Mouse (Mus musculus): ENCODE measurements around the gene Sgms1. TPM values are rescaled to one million over a fixed set of nuclear protein-coding genes. Genes with fewer than 3 reads are reported as not detected.
"Not testable (repeated sequence)": the region's sequence is repeated elsewhere in the genome, so short reads cannot be mapped to it uniquely, and the experiment has no call there.

Sgms1 gene
- polyA plus RNA-seq, 1 experiment from 2014 or later = 45.0 TPM

DNA sequence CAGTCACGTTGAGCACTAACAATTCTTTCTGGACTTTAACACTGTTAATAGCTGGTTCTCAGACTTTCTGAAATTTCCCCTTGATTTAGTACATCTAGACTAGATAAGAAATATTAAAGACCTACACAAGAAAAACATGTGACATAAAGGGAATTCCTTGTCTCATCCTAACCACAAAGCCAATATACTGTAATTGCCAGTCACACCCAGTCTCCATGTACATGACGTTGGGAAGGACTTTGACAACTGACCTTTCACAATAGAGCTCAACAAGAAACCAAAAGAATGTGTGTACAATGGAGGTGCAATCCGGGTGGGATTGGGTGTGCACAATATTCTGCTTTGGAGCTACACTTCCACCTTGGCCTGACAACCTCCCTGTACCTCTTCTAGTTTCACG lies 297.2 kb downstream of the Sgms1 start:
- 82% methylated on average over 4 of the region's 4 CpGs for WGBS
- Histone ChIP-seq H3K4me2 (no peak overlapping the region), H3K27me3 (replicated peaks) (no peaks in the 10 kb centered on the region), H3K9me3 (replicated peaks) (no peaks in the 10 kb centered on the region), H3K9ac (no peak overlapping the region), H3K27ac (ENCODE audit: poor library complexity, severe bottlenecking) (no peak overlapping the region), H3K4me3 (no peak overlapping the region), H3K4me1 (replicated peaks) (no peaks in the 10 kb centered on the region), H3K36me3 (no peaks in the 10 kb centered on the region)
- ATAC-seq (ENCODE audit: insufficient number of reproducible peaks, low FRiP score) = no peak

DNA sequence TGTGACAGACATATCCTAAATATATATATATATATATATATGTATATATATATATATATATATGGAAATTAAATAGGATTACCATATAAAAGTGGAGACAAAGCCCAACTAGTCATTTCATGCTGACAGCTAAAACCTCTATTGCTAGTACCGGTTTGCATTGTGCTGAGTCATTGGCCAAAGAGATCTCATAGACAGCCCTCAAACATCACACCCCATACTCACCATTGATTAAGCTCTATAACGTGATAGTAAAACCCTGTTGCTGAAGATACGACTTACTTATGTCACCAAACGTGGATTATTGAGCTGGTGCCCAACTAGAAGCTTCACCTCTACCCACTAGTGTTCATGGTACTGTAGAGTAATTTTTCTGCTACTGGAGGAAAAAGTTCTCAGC lies 298.7 kb downstream of the Sgms1 start:
- H3K27ac ChIP-seq (ENCODE audit: poor library complexity, severe bottlenecking) = no peak overlapping the region
- H3K27me3 ChIP-seq (replicated peaks) = no peaks in the 10 kb centered on the region
- no peak for ATAC-seq (ENCODE audit: insufficient number of reproducible peaks, low FRiP score)
- H3K9ac ChIP-seq = no peak overlapping the region
- H3K9me3 ChIP-seq (replicated peaks) = no peaks in the 10 kb centered on the region
- H3K4me1 ChIP-seq (replicated peaks) = no peaks in the 10 kb centered on the region
- H3K4me2 ChIP-seq = no peak overlapping the region
- 81% methylated on average over 4 of the region's 4 CpGs for WGBS
- H3K36me3 ChIP-seq = no peaks in the 10 kb centered on the region
- H3K4me3 ChIP-seq = no peak overlapping the region

DNA sequence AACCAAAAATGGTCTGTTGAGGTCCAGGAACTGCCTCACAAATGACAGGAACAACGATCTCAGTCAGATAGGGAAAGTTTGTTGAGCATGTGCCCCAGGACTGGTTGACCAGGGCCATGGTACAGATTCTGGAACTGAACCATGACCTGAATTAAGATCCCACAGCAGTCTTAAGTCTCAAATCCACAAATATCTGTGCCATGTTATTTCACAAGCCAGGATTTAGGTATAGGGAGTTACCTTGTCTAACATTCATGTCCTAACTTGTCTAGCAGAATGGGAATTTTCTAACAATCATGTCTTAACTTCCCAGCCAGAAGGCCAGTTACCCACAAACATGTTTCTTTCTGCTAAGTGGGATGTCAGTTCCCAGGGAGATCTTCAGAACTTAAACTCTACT lies 300.9 kb downstream of the Sgms1 start:
- Histone ChIP-seq H3K27ac (ENCODE audit: poor library complexity, severe bottlenecking) (no peak overlapping the region), H3K4me3 (no peak overlapping the region), H3K4me2 (no peak overlapping the region), H3K27me3 (replicated peaks) (no peaks in the 10 kb centered on the region), H3K9ac (no peak overlapping the region), H3K9me3 (replicated peaks) (no peaks in the 10 kb centered on the region), H3K36me3 (no peaks in the 10 kb centered on the region), H3K4me1 (replicated peaks) (no peaks in the 10 kb centered on the region)
- WGBS = 79% methylated on average over 1 of the region's 1 CpGs
- ATAC-seq (ENCODE audit: insufficient number of reproducible peaks, low FRiP score) = no peak

DNA sequence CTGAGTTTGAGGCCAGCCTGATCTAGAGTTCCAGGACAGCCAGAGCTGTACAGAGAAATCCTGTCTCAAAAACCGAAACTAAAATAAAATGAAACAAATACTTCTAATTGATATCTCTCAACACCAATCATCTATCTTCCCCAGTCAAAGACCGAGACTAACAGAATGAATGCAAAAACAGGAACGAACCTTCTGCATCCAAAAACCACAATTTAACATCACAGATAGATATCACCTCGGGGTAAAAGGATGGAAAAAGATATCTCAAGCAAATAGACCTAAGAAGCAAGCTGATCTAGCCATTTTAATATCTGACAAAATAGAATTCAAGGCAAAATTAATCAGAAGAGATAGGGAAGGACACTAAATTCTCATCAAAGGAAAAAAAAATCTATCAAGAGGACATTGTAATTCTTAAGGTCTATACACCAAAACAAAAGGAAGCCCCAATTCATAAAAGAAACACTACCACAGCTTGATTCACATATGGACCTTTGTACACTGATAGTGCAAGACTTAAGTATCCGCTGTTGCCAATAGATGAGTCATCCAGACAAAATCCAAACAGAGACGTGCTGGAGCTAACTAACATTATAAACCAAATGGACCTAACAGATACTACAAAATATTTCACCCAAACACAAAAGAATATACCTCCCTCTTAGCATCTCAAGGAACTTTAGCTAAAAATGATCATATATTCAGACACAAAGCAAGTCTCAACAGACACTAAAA lies 301.6 kb downstream of the Sgms1 start:
- Histone ChIP-seq H3K4me3 (no peak overlapping the region), H3K27ac (ENCODE audit: poor library complexity, severe bottlenecking) (no peak overlapping the region), H3K9ac (no peak overlapping the region), H3K4me2 (no peak overlapping the region), H3K4me1 (replicated peaks) (no peaks in the 10 kb centered on the region), H3K36me3 (no peaks in the 10 kb centered on the region), H3K9me3 (replicated peaks) (no peaks in the 10 kb centered on the region), H3K27me3 (replicated peaks) (no peaks in the 10 kb centered on the region)
- no peak for ATAC-seq (ENCODE audit: insufficient number of reproducible peaks, low FRiP score)
- 77% methylated on average over 6 of the region's 6 CpGs for WGBS

DNA sequence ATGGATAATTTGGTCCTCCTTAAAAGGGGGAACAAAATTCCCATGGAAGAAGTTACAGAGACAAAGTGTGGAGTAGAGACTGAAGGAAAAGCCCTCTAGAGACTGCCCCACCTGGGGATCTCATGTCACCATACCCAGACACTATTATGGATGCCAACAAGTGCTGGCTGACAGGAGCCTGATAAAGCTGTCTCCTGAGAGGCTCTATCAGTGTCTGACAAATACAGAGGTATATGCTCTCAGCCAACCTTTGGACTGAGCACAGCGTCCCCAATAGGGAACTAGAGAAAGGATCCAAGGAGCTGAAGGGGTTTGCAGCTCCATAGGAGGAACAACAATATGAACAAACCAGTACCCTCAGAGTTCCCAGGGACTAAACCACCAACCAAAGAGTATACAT lies 304.7 kb downstream of the Sgms1 start:
- H3K9ac ChIP-seq; H3K4me2 ChIP-seq; H3K27ac ChIP-seq (ENCODE audit: poor library complexity, severe bottlenecking); H3K4me1 ChIP-seq (replicated peaks); H3K4me3 ChIP-seq; ATAC-seq (ENCODE audit: insufficient number of reproducible peaks, low FRiP score); H3K27me3 ChIP-seq (replicated peaks); H3K9me3 ChIP-seq (replicated peaks); H3K36me3 ChIP-seq: not testable (repeated sequence)
- 45% methylated on average over 1 of the region's 1 CpGs for WGBS

Other genes starting within 250 kb of the Sgms1 start
- 57.6 and 60.3 TPM in 2 replicates for gene Rpl9-ps6, start 76.9 kb upstream of the Sgms1 start, polyA plus RNA-seq (2016; fragmentation: Nextera tagmentation; extraction: Ambion mirVana)
- 79.3 and 81.1 TPM in 2 replicates for gene Minpp1, start 96.1 kb upstream of the Sgms1 start, polyA plus RNA-seq (2016; fragmentation: Nextera tagmentation; extraction: Ambion mirVana)
- 27.1 and 27.5 TPM in 2 replicates for gene Papss2, start 206.1 kb upstream of the Sgms1 start, polyA plus RNA-seq (2016; fragmentation: Nextera tagmentation; extraction: Ambion mirVana)